Mouse (Mus musculus) kidney, postnatal 4 days (tissue): ENCODE results near the gene Gls.

Source experiments
- DNase-seq, 2 experiments: peaks; one replicate each; pipeline ENCODE4 v3.0.0; 2021; ENCODE audit warnings: mixed read lengths in 2 of 2

The Gls gene

DNA sequence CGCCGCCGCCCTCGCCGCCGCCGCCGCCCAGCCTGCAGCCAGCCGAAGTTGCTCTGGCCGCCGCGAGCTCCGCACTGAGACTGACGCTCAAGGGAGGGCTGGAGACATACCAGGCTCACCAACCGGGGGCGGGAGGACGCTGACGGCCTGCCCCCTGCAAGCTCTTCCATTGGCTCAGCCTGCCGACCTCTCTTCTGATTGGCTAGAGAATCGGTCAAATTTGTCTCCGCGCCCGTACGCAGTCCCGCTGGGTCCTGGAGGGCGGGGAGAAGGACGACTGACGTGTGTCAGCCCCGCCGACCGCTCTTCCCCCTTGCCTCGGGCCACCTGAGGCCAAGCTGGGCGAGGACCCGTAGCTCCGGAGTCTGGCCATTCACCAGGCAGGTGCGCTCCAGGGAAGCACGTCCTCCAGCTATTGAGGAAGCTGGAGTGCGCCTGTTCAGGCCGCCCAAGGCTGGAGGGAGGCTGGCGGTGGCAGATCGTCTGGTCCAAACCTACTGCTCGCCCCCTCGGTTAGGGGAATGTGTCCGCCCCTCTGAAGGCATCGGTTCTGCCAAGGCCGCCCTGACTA is at the start of gene Gls:
Gene Gls, minus strand, starts transcription at position 90 of the 571 bp plus-strand sequence.
- DNase-seq, result peak; percentile 94 to 97

DNA sequence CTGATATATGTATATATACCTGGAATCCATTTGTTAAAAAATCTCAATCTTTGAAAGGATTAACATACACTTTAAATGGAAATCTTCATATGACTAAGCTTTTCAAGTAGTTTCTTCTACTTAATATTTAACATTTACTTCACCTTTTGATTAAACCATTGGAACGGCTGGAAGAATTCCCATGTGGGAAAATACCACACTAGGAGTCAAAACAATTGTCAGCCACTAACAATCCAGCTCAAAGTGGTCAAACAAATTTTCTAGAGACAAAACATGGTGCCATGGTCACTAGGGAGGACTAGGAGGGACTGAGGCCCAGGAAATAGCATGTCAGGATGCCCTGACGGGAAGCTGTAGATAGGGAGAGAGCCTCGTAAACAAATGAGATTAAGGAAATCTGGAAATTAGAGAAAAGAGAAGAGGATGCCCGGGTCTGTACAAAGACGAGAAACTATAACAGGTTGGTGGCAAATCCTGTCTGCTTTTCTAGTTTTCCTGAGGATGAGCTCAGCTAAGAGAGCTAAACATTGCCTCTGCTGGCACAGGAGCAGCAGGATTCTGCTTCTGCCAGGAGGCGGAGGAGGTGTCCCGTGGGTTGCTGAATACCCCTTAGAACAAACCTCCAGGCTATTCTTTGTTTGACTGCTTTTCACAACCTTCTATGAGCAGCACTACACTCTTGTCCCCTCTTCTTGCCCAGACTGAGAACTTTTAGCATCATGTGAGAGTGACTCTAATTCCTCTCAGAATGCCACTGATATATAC is 47.0 kb upstream of the Gls start:
- DNase-seq, result no peak

DNA sequence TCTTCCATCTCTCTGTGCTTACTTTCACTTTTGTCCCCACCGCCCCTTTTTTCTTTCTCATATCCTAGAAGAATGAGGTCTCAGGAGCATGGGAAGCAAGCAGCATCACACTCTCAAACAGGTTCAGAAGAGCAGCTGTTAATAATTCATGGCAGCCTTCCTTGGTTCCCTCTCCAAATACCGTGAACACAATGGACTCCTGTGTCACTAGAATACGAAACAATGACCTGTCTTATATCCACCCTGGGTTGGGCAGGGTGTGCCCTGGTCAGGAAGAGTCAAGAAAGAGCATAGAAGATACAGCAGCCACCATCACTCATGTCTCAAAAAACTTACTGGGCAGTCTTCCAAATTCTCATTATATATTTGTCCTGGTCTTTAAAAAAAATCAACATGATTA is 46.3 kb upstream of the Gls start:
- DNase-seq, result no peak

- peak; percentile 58 to 74 for DNase-seq
These were observed 45.0 kb upstream of the Gls start for GRCm38 (mm10) chr1:52278073-52278472.

DNA sequence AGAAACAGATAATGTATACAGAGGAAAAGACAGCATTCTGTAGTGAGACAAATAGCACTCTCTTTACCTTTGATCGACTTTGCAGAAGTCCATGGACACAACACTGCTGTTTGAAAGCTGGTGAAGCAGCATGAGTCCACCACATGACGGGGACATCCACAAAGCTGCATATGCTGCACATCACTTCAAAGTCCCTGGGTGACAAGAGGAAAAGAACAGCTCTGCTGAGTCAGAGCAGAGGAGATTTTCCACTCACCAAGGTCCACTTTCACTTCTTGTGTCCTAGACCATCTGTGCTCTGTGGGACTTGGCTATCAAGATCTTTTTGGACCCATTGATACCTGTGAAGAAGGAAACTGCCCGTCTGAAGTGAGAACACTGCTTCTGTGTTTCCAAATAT is 41.2 kb upstream of the Gls start:
- no peak for DNase-seq

- no peak for DNase-seq
These were observed 39.1 kb upstream of the Gls start for GRCm38 (mm10) chr1:52272018-52272678.

DNA sequence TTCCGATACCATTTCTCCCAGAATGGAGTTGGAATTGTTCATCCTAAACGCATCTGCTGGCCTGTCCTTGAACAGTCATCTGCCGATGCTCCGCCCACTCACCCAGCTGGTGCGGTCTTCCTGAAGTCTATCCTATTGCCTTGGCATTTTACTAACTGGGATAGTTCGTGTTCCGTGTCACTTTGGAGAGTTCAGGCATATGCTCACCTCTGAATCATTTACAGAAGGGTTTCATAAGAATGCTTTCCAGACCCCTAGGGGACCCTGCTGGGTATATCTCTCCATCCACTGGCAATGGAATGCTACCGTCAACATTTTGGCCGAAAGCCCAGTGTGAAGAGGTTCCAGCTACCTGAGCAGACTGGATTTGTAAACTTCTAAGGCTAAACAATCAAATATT is 37.3 kb upstream of the Gls start:
- peak; percentile 45 to 57 for DNase-seq

GRCm38 (mm10) chr1:52269596-52269995 is 36.6 kb upstream of the Gls start:
- DNase-seq, result no peak

DNA sequence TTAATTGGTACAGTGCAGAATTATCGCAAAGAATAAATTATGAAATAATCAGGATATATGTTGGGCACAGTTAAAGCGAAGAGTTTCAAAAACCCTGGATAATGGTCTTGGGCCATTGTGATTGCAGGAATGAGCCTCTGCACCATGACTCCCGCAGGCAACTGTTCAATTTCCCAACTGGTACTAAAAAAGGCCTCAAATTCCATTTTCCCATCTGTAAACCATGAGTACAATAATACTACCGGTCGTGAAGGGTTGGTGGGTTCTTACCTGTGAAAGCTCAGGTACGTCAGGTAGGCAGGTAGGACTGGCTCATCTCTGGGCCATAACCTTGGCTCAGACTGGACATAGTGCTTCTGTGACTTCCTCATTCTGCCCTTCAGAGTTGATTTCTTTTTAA is 35.0 kb upstream of the Gls start:
- no peak for DNase-seq

DNA sequence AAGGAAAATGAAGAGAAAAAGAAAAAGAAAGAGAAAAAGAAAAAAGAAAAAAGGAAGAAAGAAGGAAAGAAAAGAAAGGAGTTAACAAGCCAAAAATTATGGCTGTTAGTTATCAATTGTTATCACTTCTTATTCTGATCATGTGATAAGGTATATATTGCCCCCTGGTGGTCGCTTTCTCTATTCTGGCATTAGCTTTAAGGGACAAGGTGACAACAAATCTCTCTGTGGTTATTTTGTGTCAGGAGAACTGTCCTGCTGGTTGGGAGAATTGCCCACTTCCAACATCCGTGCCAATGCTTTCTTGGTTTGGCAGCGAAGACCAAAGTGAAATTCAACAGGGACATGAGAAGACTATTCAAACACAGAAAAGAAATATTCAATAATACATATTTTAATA is 34.6 kb upstream of the Gls start:
- DNase-seq, result peak; percentile 41 to 62

DNA sequence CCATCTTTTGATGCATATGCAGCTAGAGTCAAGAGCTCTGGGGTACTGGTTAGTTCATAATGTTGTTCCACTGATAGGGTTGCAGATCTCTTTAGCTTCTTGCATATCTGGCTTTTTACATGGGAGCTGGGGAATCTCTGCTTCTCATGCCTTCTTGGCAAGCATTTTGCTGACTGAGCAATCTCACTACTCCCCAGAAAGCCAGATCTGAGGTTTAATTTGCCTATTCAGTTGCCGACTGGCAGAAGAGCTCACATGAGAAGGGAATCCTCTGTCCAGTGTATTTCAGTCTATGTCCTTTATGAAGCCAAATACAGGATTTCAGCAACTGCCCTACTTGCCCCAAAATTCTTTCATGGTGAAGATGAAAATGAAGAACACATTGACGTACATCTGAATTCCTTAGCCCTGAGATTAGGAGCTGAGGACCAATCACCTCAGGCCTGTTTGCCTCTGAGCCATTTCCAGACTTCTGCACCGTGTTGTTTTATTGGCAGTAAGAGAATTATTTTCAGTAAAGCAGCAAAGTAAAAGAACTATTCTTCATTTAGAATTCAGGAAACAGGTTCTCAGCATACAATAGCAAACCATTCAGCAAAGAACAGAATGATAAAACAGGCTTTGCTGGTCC is 33.0 kb upstream of the Gls start:
- DNase-seq, result no peak

- no peak for DNase-seq
These were observed 31.3 kb upstream of the Gls start for GRCm38 (mm10) chr1:52264290-52264689.

- no peak for DNase-seq
These were observed 27.5 kb upstream of the Gls start for GRCm38 (mm10) chr1:52260354-52261090.

GRCm38 (mm10) chr1:52258006-52258749 is 25.1 kb upstream of the Gls start:
- DNase-seq, result no peak

DNA sequence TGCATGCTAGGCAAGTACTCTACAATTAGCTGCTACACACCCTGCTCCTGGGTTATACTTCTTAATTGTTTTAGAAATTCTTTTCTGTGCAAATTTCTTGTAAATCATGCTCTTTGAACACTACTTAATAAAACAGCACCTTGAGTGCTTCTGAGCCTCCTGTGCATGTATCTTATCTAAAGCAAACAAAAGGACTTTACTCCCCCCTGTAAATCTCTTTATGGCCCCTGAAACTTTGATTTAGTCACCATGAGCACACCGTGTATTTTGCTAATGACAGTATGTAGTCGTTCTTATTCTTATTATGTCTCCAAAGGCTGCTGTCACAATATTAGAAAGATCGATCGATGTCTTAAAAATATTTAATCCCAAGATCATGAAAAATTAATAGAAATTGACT is 23.9 kb upstream of the Gls start:
- DNase-seq, result no peak

- no peak for DNase-seq
These were observed 23.2 kb upstream of the Gls start for GRCm38 (mm10) chr1:52256194-52256593.

GRCm38 (mm10) chr1:52254411-52254810 is 21.4 kb upstream of the Gls start:
- DNase-seq, result no peak

DNA sequence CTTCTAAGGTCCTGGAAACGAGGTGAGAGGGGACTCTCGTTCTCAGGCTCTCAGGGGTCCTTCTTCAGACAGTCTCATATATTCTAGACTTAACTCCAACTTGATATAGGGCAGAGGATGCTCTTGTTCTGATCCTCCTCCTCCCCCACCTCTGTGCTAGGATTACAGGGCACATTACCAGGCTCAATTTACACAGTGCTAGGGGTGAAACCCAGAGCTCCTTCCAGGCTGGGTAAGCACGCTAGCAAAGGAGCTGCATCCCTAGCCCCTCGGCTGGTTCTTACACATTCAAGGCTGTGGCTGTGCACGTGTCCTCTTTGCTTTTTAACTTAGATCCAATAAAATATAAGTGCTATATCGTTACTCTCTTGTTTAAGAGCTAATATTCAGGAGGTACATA is 20.4 kb upstream of the Gls start:
- DNase-seq, result no peak

DNA sequence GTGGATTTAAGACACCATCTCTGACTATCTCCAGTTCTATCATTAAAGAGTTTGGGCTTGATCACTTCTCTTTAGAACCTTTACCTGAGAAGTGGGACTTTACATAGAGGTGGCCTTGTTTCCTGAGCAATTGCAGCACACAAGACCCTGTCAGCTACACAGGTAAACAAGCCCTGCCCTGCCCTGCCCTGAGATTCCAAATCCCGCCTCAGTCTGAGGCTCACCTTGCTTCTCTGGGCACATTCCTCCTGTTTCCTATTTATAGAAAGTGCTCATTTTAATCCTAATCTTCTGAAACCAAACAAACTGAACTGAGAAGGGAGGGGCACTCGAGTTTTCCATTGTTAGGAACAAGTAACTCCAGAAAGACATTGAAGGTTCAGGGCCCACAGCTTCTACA is 19.4 kb upstream of the Gls start:
- DNase-seq, result no peak

DNA sequence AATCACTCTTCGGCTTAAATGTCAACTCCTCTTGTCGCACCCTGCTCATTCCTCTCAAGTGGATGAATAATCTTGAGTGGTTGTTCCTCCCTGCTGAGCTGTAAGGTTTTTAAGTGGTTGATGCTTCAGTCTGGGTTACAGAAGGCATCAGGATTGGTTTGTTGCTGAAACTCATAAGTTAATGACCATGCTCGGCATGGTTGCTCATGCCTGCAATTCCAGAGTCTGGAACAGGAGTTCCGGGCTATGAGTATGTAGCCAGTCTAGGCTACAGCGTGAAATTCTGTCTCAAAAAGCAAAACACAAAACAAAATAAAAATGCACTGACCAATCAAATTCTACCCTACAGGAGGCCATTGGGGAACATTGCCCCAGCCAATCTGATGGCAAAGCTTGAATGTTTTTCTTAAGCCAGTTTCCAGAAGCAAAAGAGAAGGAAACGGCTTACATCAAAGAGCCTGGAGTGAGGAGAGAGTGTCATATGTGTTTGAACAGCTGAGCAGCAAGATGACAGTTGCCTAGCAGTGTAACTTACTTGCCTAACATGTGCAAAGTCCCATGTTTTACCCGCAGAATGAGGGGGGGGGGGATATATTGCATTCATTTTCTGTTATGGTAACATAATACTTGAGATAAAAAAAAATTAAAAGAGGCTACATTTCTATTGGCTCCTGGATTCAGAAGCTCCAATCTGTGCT is 18.2 kb upstream of the Gls start:
- DNase-seq, result peak; percentile 16 to 45

- DNase-seq, result no peak
These were observed 16.0 kb upstream of the Gls start for GRCm38 (mm10) chr1:52248899-52249556.
